Mouse (Mus musculus): ENCODE measurements at regions not wholly inside any gene's neighbourhood (a gene's known extent, or its start where the extent isn't known, plus 50 kb on each side); places are given as distances from the start of the nearest gene placed in this dataset.

DNA sequence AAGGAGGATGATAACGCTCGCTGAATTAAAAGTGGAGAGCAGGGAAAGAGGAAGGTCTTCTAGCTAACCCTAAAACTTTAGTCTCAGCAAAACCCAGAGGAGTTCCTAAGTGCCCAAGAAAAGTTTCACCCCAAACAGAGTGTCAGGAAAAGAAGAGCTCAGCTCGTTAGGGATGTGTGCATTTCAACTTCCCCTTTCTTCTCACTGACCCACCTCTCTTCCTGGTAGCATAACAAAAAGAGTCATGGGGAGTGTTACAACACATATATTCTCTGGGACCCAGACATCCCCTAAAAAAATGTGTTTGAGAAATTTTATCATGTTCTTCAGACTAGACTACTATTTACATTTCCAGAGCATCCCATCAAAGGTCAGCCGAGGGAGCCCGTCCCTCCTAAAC, 432.6 kb downstream of the Mctp2 start:
- in situ Hi-C loops (cut with MboI, MseI): no loop called here

GRCm38 (mm10) chr7:71872912-71873311, 433.5 kb downstream of the Mctp2 start:
- in situ Hi-C loops (cut with MboI, MseI): no loop called here

- in situ Hi-C loops (cut with MboI, MseI): loop anchor here (10.0 kb wide), 1 partner anchor 278 kb away; no protein-coding TSS in a partner anchor
Observed at GRCm38 (mm10) chr7:71867090-71867489, 439.3 kb downstream of the Mctp2 start.

DNA sequence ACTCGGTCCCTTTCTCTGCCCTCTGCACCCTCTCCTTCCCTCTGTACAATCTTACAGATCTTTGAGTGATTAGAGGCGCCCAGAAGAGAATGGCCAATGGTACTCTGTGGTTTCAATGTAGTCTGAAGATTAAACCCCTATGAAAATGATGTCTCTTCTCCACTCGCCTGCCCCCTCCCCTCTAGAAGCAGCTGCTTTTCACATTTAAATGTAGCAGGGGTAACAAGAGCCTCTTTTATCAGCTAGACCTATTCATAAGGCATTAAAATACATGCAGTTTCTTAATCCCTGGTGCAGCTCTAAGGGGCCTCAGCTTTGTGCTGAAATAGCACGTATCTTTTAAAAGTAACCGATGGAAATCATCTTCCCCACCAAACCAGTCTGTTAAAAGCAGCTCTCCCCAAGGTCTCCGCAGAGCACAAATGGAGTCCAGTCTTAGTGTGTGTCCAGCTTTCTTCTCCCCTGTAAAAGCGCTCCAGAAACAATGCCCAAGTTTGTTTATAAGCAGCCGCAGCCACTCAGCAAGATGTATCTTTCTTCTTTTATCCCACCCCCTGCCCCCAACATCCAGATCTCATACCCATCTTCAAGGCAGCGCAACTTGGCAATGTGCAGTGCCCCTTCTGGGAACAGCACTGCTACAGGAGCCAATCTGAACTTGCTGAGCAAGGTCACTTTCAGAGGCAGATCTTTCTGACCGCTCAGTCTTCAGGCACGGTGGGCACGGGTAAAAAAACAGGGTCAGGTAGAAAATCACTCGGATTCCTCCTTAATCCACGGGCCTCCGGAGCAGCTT, 440.8 kb downstream of the Mctp2 start:
- in situ Hi-C loops (cut with MboI, MseI): loop anchor here (10.0 kb wide), 1 partner anchor 279 kb away; no protein-coding TSS in a partner anchor

- in situ Hi-C loops (cut with MboI, MseI): no loop called here
Observed at GRCm38 (mm10) chr7:71852864-71853263, 453.5 kb downstream of the Mctp2 start.

DNA sequence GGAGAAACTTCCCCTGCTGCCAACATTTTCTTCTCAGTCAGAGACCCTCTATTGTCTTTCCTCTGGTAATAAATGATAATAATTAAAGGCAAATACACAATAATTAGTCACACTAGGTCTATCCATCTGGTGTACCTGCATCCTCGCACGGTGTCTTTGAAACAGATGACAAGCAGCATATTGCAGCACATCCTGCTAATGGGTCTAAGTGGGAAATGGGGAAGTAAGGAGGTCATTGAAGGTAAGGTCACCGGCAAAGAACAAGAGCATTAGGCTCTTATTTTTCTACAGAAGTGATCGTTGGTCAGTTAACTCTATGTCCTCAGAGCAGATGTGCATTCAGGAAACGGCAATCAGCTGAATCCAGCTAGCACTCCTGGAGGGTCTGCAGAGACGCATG, 457.2 kb downstream of the Mctp2 start:
- in situ Hi-C loops (cut with MboI, MseI): no loop called here

DNA sequence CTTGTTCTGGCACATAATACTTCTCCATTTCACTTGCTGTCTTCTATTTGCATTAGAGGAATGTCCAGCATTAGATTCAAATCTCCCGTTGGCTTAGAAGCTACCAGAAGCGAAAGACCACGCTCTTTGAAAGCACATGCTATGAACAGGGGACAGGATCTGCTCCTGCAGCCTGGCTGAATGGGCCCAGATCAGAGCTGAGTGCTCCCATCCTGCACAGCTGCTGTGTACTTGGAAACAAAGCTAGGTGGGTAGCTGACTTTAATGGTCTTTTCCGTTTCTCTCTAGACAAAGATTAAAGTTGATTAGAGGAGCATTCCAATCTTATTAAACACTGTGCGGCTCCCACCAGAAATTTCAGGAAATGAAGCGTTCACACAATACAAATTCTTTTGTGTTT, 468.6 kb downstream of the Mctp2 start:
- in situ Hi-C loops (cut with MboI, MseI): no loop called here

DNA sequence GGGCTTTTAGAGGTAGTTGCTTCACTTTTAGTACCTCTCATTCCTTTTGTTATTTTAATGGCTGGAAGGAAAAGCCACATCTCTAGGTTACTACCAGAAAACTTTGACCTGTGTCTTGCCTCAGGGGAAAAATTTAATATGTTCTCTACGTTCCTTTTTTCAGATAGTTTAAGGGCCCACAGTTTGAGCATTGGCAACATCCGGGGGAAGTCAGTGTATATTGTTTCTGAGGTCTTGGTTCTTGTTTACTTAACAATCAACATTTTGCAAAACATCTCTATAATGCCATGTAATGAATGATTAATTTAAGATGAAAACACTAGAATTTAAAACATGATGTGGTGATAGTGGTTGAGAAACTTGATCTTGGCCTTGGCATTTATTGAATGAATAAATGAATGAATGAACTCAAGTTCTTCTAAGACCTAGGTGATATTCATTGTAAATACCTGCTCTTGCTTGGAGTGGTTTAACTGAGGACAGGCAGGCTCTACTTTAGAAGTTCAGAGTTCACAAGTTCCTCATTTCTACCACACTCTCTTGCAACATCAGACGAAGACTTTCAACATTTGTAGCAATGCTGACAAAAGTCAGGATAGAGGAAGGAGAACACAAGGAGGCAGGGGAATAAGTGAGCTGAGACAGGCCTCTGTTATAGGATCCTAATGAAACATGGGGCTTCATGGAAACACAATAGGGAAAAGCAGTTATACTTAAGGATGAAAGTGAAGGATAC, 474.4 kb downstream of the Mctp2 start:
- in situ Hi-C loops (cut with MboI, MseI): no loop called here

GRCm38 (mm10) chr7:71829567-71829966, 476.8 kb downstream of the Mctp2 start:
- in situ Hi-C loops (cut with MboI, MseI): no loop called here

- in situ Hi-C loops (cut with MboI, MseI): no loop called here
Observed at GRCm38 (mm10) chr7:71816138-71816537, 464.9 kb upstream of the Gm10295 start.

DNA sequence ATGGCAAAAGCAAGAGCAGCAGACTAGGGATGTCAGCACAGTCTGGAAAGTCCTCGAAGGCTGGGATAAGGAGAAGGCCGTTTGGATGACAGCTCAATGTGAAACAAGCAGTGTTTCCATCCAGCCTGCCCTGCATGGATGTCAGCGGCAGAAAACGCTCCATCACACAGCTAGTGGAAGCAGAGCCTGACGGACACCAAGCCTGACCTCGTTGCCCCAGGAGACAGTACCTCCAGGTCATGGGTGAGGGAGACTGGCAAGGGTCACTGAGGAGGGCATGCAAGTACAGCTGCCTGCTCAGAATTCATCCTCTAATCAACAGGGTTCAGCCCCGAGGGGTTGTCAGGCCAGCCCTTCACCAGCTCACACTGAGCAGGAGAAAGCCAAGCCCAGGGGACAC, 442.9 kb upstream of the Gm10295 start:
- in situ Hi-C loops (cut with MboI, MseI): no loop called here

DNA sequence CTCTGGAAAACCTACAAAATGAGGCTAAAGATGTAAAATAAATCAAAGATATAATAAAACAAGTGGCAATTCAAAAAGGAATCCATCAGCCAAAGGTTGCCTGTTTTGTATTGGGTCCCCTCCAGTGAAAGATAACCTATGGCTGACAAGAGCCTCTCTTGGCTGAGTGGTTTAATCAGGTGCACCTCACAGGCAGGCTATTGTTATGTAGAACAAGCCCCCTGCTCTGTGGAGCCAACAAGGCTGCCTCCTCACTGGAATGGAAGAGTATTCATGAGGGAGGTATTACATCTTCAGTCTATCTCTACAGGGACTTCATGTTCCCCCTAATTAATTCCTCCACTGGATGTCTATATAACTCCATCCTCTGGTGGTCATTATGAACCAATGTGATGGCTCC, 437.1 kb upstream of the Gm10295 start:
- in situ Hi-C loops (cut with MboI, MseI): no loop called here

DNA sequence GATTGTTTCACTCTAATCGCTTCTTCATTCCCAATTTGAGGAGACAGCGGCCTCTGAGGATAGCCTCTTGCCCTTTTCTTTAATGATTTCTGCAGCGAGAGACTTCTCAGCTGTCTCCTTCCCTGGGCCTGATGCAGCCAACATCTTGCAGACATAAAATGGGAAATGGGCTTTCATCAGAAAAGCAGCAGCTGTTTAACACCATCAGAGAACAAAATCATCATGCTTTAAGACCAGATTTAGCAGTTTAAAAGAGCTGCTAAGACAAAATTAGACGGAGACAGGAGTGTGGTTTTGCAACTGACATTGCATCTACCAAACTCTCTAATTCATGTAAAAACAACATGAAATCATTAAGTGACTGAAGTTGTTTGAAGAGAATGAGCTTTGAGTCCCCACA, 431.2 kb upstream of the Gm10295 start:
- in situ Hi-C loops (cut with MboI, MseI): no loop called here

DNA sequence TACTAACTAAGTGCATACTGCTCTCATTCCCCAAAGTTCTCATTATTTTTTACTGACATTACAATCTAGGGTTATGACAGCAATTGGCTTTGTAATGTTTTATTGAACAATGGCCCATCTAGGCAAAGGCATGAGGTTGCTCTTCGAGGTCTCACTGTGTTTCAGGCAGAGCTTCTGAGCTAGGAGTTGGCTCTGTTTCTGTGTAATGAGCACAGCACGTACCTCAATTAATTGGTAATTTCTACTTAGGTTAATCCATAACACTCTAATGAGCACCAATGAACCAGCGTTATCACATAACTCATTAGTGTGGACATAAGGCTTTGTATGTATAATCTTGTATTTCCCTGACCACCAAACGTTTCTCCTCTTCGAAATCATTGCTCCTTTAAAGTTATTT, 398.6 kb upstream of the Gm10295 start:
- in situ Hi-C loops (cut with MboI, MseI): loop anchor here (25.0 kb wide), 1 partner anchor 612 kb away; no protein-coding TSS in a partner anchor

- in situ Hi-C loops (cut with MboI, MseI): no loop called here
Observed at GRCm38 (mm10) chr7:71746118-71746897, 395.0 kb upstream of the Gm10295 start.

DNA sequence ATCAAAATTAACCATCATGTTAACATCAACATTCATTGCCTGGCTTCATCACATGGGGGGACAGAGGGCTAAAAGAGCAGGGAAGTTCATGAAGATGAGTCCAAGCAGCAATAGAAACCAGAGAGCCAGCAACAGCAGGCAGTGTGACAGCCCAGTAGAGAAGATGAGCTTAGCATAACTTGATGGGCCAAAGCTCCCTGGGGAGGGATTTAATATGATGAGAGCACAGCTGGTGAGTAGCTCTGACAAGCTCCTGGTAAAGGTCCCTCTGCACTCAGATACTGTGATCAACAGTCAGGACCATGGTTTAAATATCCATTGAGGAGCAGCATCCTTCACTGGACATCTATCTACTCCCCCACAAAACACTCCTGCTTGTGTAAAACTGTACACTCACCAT, 377.2 kb upstream of the Gm10295 start:
- in situ Hi-C loops (cut with MboI, MseI): no loop called here

- in situ Hi-C loops (cut with MboI, MseI): no loop called here
Observed at GRCm38 (mm10) chr7:71708209-71708608, 356.9 kb upstream of the Gm10295 start.

DNA sequence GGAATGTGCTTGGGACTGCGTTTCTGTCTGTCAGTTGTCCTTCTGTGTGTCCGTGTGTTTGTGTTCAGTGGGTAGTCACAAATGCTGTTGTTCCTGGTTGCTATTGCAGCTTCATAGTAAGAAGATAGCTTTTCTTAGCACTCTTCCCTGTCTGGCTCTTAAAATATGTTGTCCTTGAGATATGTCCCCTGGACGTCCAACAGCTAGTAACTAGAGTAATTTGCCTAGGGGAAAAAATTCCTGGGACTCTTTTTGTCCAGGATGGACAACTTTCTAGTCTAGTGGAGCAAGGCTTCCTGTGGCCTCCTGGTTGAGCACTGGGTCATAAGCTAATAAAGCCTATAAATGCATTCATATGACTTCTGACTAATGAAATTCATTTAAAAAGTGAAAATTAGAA, 354.9 kb upstream of the Gm10295 start:
- in situ Hi-C loops (cut with MboI, MseI): no loop called here

DNA sequence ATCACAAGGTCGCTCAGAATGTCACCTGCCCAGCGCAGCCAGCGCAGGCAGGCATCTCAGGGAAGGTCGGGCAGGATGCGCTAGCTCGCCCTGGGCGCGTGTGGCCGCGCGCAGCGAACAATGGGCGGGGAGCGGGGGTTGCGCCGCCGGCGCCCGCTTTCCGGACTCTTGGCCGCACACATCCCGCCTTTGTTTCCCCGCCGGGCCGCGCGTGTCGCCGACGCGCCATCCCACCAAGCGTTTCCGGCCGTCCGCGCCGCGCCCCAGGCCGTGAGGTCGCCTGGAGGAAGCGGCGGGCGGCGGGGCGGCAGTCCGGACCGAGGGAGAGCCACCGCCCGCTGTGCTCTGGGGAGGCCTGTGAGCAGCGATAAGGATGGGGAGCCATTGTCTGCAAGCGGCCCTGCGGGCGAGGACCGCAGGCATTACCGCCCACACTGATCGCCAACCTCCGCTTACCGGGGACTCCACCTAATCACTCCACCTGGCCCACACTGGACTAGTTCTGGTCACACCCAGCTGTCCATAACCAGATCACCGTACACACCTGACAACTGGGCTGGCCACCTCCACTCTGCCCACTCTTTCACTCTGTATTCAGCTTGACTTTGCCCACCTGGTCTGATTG, 354.3 kb upstream of the Gm10295 start:
- in situ Hi-C loops (cut with MboI, MseI): no loop called here

DNA sequence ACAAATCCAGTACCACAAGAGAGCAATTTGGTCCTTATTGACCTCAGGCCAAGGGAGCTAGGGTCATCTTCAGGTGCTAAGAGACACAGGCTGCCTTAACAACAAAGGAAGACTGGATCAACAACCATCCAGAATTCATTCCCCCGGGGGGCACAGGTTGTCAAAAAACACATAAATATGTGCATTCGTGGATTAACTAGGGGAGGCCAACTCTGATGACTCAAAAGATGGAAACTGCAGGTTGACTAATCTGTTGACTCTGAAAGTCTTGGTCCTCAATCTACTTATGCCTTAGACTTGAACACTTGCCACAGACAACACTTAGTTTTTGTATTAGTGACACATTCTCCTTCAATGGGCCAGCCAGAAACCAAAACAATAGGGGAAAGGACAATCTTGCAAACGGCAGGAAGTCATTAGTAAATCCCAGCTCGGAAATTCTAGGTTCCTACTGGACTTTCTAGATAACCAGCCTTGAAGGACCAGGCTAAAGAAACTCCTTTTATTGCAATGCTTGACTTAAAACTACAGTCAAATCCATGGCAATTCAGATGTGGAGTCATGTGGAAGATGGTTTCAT, 353.5 kb upstream of the Gm10295 start:
- in situ Hi-C loops (cut with MboI, MseI): no loop called here

Data from T-helper 2 cell (primary cell).